ENCODE assay signal across 20 mouse cellular contexts in genomic region chr11:80783460-80783859, GRCm38 (mm10). TPM values are rescaled to one million over a fixed set of nuclear protein-coding genes. Genes with fewer than 3 reads are reported as not detected.
DNase-seq lines count a peak whose midpoint lies in the region; ATAC-seq lines count a peak whose summit lies in the region.
"Had no signal": no experiment of that assay in that cellular context is flagged by ENCODE, and none has a peak within 500 bp of the region (broad histone marks: within the 10 kb centered on the region; RNA-seq: fewer than 3 reads in every experiment).

No protein-coding gene starts in this region.

- 0 out of 2 replicates have a peak overlapping the region, but pooled peaks have one; percentile 63 for H3K27ac ChIP-seq in heart, embryonic 11.5 days (ENCODE audit: low read depth, low read length)
- peak overlapping the region; percentile 99 for H3K27ac ChIP-seq in liver, embryonic 12.5 days
- H3K27ac ChIP-seq in stomach, embryonic 15.5 days: peak overlapping the region; percentile 94; the same call in 1 of the 2 replicates
- H3K27ac ChIP-seq in forebrain, embryonic 13.5 days: no peak overlapping the region
- H3K27ac ChIP-seq: embryonic facial prominence, embryonic 10.5 days; neural tube, embryonic 15.5 days had no signal

- DNase-seq in heart, postnatal 25 days (ENCODE audit: low spot score): no peak
- DNase-seq in lung, adult 18-20 months: no peak
- no peak for DNase-seq in spleen, adult 12 weeks (ENCODE audit: low spot score)
- DNase-seq: adrenal gland, postnatal 25 days; cerebellum, postnatal 36 days; gastrocnemius, postnatal 36 days; heart, postnatal 36 days; left cerebral cortex, postnatal 4 days had no signal

- intact Hi-C loops in heart, postnatal 25 days (cut with DNase I): no loop called here

- no peak overlapping the region for H3K4me3 ChIP-seq in heart, embryonic 11.5 days (ENCODE audit: low read depth, low read length)
- H3K4me3 ChIP-seq in erythroblast, embryonic 14.5 days (replicated peaks): peak overlapping the region; percentile 52
- 0 out of 2 replicates have a peak overlapping the region, but pooled peaks have one; percentile 11 for H3K4me3 ChIP-seq in liver, embryonic 12.5 days
- no peak overlapping the region for H3K4me3 ChIP-seq in stomach, embryonic 15.5 days (replicated peaks)
- no peak overlapping the region for H3K4me3 ChIP-seq in forebrain, embryonic 13.5 days
- H3K4me3 ChIP-seq: embryonic facial prominence, embryonic 10.5 days; heart, embryonic 10.5 days; megakaryocyte, embryonic 14.5 days; neural tube, embryonic 15.5 days had no signal

- H3K4me1 ChIP-seq in heart, embryonic 11.5 days (ENCODE audit: control insufficient read depth, insufficient read depth, low read length): peaks cover 4% of the 10 kb centered on the region; the same call in 1 of the 2 replicates
- peaks cover 79% of the 10 kb centered on the region for H3K4me1 ChIP-seq in erythroblast, embryonic 14.5 days (ENCODE audit: control insufficient read depth)
- peaks cover 53% of the 10 kb centered on the region for H3K4me1 ChIP-seq in liver, embryonic 12.5 days
- peaks cover 4% of the 10 kb centered on the region for H3K4me1 ChIP-seq in stomach, embryonic 15.5 days
- H3K4me1 ChIP-seq in forebrain, embryonic 13.5 days: peaks cover 17% of the 10 kb centered on the region

- WGBS in heart, embryonic 11.5 days (ENCODE audit: insufficient replicate concordance): 44% methylated on average over 7 of the region's 7 CpGs
- 15% methylated on average over 7 of the region's 7 CpGs for WGBS in liver, embryonic 12.5 days (ENCODE audit: insufficient replicate concordance)
- WGBS in stomach, embryonic 15.5 days: 43% methylated on average over 7 of the region's 7 CpGs
- 91% methylated on average over 7 of the region's 7 CpGs for WGBS in forebrain, embryonic 13.5 days

- no peak overlapping the region for H3K4me2 ChIP-seq in heart, embryonic 11.5 days
- peak overlapping the region; percentile 64 for H3K4me2 ChIP-seq in liver, embryonic 12.5 days
- H3K4me2 ChIP-seq in stomach, embryonic 15.5 days: no peak overlapping the region
- no peak overlapping the region for H3K4me2 ChIP-seq in forebrain, embryonic 13.5 days
- H3K4me2 ChIP-seq: lung, embryonic 14.5 days; neural tube, embryonic 15.5 days had no signal

- no peak overlapping the region for H3K9ac ChIP-seq in heart, embryonic 11.5 days (ENCODE audit: low read depth, low read length)
- H3K9ac ChIP-seq in liver, embryonic 12.5 days: peak overlapping the region; percentile 62
- no peak overlapping the region for H3K9ac ChIP-seq in stomach, embryonic 15.5 days
- H3K9ac ChIP-seq in forebrain, embryonic 13.5 days: no peak overlapping the region
- H3K9ac ChIP-seq: lung, embryonic 14.5 days; neural tube, embryonic 15.5 days had no signal

- no peak for ATAC-seq in heart, embryonic 11.5 days (replicated peaks; ENCODE audit: insufficient number of reproducible peaks, low FRiP score, low TSS enrichment)
- peak; percentile 13; the same call in 1 of the 2 replicates for ATAC-seq in liver, embryonic 12.5 days
- no peak for ATAC-seq in stomach, embryonic 15.5 days (ENCODE audit: insufficient read depth, low FRiP score, low read depth)
- ATAC-seq in forebrain, embryonic 13.5 days: no peak
- ATAC-seq: activated CD4-positive, CD25-positive, alpha-beta regulatory T cell, adult 4 months; inflammation-experienced regulatory T-cells, adult 6 months had no signal

- no peaks in the 10 kb centered on the region for H3K27me3 ChIP-seq in heart, embryonic 11.5 days (ENCODE audit: control insufficient read depth, insufficient read depth, low read length)
- H3K27me3 ChIP-seq in erythroblast, embryonic 14.5 days (ENCODE audit: control insufficient read depth): peaks cover 10% of the 10 kb centered on the region
- no peaks in the 10 kb centered on the region for H3K27me3 ChIP-seq in liver, embryonic 12.5 days (replicated peaks)
- no peaks in the 10 kb centered on the region for H3K27me3 ChIP-seq in stomach, embryonic 15.5 days (replicated peaks)
- H3K27me3 ChIP-seq in forebrain, embryonic 13.5 days: peaks cover 10% of the 10 kb centered on the region
- H3K27me3 ChIP-seq: neural tube, embryonic 15.5 days had no signal

- H3K9me3 ChIP-seq in heart, embryonic 11.5 days (replicated peaks; ENCODE audit: control insufficient read depth, low read length): no peaks in the 10 kb centered on the region
- H3K9me3 ChIP-seq in erythroblast, embryonic 14.5 days (ENCODE audit: control insufficient read depth, low read length): peaks cover 3% of the 10 kb centered on the region; the same call in 1 of the 2 replicates
- H3K9me3 ChIP-seq in liver, embryonic 12.5 days (replicated peaks): no peaks in the 10 kb centered on the region
- no peaks in the 10 kb centered on the region for H3K9me3 ChIP-seq in stomach, embryonic 15.5 days
- no peaks in the 10 kb centered on the region for H3K9me3 ChIP-seq in forebrain, embryonic 13.5 days (replicated peaks)
- H3K9me3 ChIP-seq: embryonic facial prominence, embryonic 10.5 days; heart, embryonic 10.5 days; neural tube, embryonic 15.5 days had no signal

- H3K36me3 ChIP-seq in heart, embryonic 11.5 days (ENCODE audit: control insufficient read depth, insufficient read depth, low read length): no peaks in the 10 kb centered on the region
- H3K36me3 ChIP-seq in erythroblast, embryonic 14.5 days (ENCODE audit: control insufficient read depth): peaks cover 4% of the 10 kb centered on the region
- no peaks in the 10 kb centered on the region for H3K36me3 ChIP-seq in liver, embryonic 12.5 days
- no peaks in the 10 kb centered on the region for H3K36me3 ChIP-seq in stomach, embryonic 15.5 days
- H3K36me3 ChIP-seq in forebrain, embryonic 13.5 days (ENCODE audit: poor library complexity, severe bottlenecking): no peaks in the 10 kb centered on the region
- H3K36me3 ChIP-seq: embryonic facial prominence, embryonic 10.5 days; heart, embryonic 10.5 days; neural tube, embryonic 15.5 days had no signal

RNA-seq across cellular contexts. Expression of gene Myo1d, which starts 3.6 kb away (rescaled TPM):
- 10.8 and 11.1 TPM in 2 replicates for polyA plus RNA-seq in heart, embryonic 11.5 days (2014; fragmentation: Nextera tagmentation; extraction: Ambion mirVana)
- 10 to 100 TPM in 1 of 2 experiments, 1 to 10 TPM in 1; 8.7 to 10.9 TPM for total RNA-seq in heart, postnatal 25 days (2021)
- polyA plus RNA-seq in erythroblast, embryonic 14.5 days (2012): 1.9 and 2.0 TPM in 2 replicates
- 6.5 and 6.9 TPM in 2 replicates for polyA plus RNA-seq in liver, embryonic 12.5 days (2016; fragmentation: Nextera tagmentation; extraction: Ambion mirVana)
- polyA plus RNA-seq in stomach, embryonic 15.5 days (2015; fragmentation: Nextera tagmentation; extraction: Ambion mirVana): 30.5 and 38.2 TPM in 2 replicates
- polyA plus RNA-seq in forebrain, embryonic 13.5 days (2015; fragmentation: Nextera tagmentation; extraction: Ambion mirVana): 1.4 and 1.7 TPM in 2 replicates

RNA-seq across cellular contexts. Expression of gene Tmem98, which starts 26.5 kb away (rescaled TPM):
- polyA plus RNA-seq in heart, embryonic 11.5 days (2014; fragmentation: Nextera tagmentation; extraction: Ambion mirVana): 113 and 116 TPM in 2 replicates
- total RNA-seq in heart, postnatal 25 days (2021): 10 to 100 TPM; 14.7 to 14.8 TPM
- not detected in 2 replicates for polyA plus RNA-seq in erythroblast, embryonic 14.5 days (2012)
- 19.6 and 20.1 TPM in 2 replicates for polyA plus RNA-seq in liver, embryonic 12.5 days (2016; fragmentation: Nextera tagmentation; extraction: Ambion mirVana)
- 120 and 133 TPM in 2 replicates for polyA plus RNA-seq in stomach, embryonic 15.5 days (2015; fragmentation: Nextera tagmentation; extraction: Ambion mirVana)
- polyA plus RNA-seq in forebrain, embryonic 13.5 days (2015; fragmentation: Nextera tagmentation; extraction: Ambion mirVana): 58.6 and 60.1 TPM in 2 replicates
- polyA plus RNA-seq: activated CD4-positive, CD25-positive, alpha-beta regulatory T cell, adult 4 months had no signal

Comparison
In these comparisons a context has a peak if more than half of its experiments do, and no peak if none do; other contexts are left out.
1. H3K4me3 ChIP-seq: peak in erythroblast, embryonic 14.5 days (single experiment) and liver, embryonic 12.5 days (single experiment); none in heart, embryonic 11.5 days (single experiment), stomach, embryonic 15.5 days (single experiment) and forebrain, embryonic 13.5 days (single experiment).
2. RNA of gene Tmem98, which starts 26.5 kb away (polyA plus RNA-seq): 120 to 133 TPM in stomach, embryonic 15.5 days, 113 to 116 TPM in heart, embryonic 11.5 days, 58.6 to 60.1 TPM in forebrain, embryonic 13.5 days and 19.6 to 20.1 TPM in liver, embryonic 12.5 days; not detected in erythroblast, embryonic 14.5 days; every median in the first group is over 10 times any median in the second.